Mouse (Mus musculus) heart, embryonic 16.5 days (tissue): ENCODE results near the gene Dpm3. TPM values are rescaled to one million over a fixed set of nuclear protein-coding genes. Genes with fewer than 3 reads are reported as not detected.
A peak's percentile ranks its signal among the peaks of the same experiment; 100 is the strongest.

Experiments used
- ATAC-seq: fragments of 200-750 bp; cut with Nextera tagmentation; replicated peaks from 2 replicates; pipeline ENCODE4 v1.8.0; 2017; ENCODE audit warnings: moderate number of reproducible peaks; ENCODE audit not compliant: insufficient read depth, low FRiP score; ENCODE audit errors: extremely low read depth
- H3K27ac ChIP-seq: fragments of 300-500 bp; sonication (generic); 2 replicates; pipeline ENCODE4 v1.5.1; 2014; ENCODE audit warnings: mild to moderate bottlenecking, low read length, control low read depth, moderate library complexity
- H3K27me3 ChIP-seq: fragments of 300-500 bp; sonication (generic); 2 replicates; pipeline ENCODE4 v1.6.1; 2014; ENCODE audit warnings: low read length, mixed read lengths; ENCODE audit not compliant: control insufficient read depth, insufficient read depth
- H3K36me3 ChIP-seq: fragments of 300-500 bp; sonication (generic); 2 replicates; pipeline ENCODE4 v1.6.1; 2014; ENCODE audit not compliant: control insufficient read depth, insufficient read depth
- H3K4me1 ChIP-seq: fragments of 300-500 bp; sonication (generic); 2 replicates; pipeline ENCODE4 v1.6.1; 2014; ENCODE audit warnings: low read length, mixed read lengths; ENCODE audit not compliant: control insufficient read depth, insufficient read depth
- H3K4me2 ChIP-seq: fragments of 300-500 bp; sonication (generic); 2 replicates; pipeline ENCODE4 v1.6.1; 2014; ENCODE audit warnings: low read depth, mild to moderate bottlenecking, control low read depth, low read length
- H3K4me3 ChIP-seq: fragments of 300-500 bp; sonication (generic); 2 replicates; pipeline ENCODE4 v1.5.1; 2014; ENCODE audit warnings: mild to moderate bottlenecking, control low read depth, low read length
- H3K9ac ChIP-seq: fragments of 300-500 bp; sonication (generic); 2 replicates; pipeline ENCODE4 v1.6.1; 2014; ENCODE audit warnings: low read length, control low read depth
- H3K9me3 ChIP-seq: fragments of 300-500 bp; sonication (generic); replicated peaks from 2 replicates; pipeline ENCODE4 v1.6.1; 2016; ENCODE audit warnings: low read length; ENCODE audit not compliant: control insufficient read depth
- WGBS: fragments of 180-500 bp; shearing (Covaris S2); extraction: QIAGEN DNeasy Blood & Tissue Kit; methylation state at CpG from one replicate; pipeline ENCODE4 v1.1.7; 2014; 5-methylcytosine and 5-hydroxymethylcytosine counted together
- polyA plus RNA-seq: library from polyadenylated mRNA; unstranded; fragments of >200 nt; fragmentation: Nextera tagmentation; extraction: Ambion mirVana; gene quantifications from 2 replicates; pipeline ENCODE4 v1.2.1, GENCODE M21; 2015

Gene Dpm3
- polyA plus RNA-seq, 1 experiment from 2014 or later: 65.3 TPM

GRCm38 (mm10) chr3:89304440-89304839 is 45.3 kb downstream of the Dpm3 start:
- 53% methylated on average over 6 of the region's 6 CpGs for WGBS
- ATAC-seq: no peak
- H3K36me3 ChIP-seq: no peaks in the 10 kb centered on the region
- H3K4me1 ChIP-seq: peaks cover 4% of the 10 kb centered on the region; the same call in 1 of the 2 replicates
- no peak overlapping the region for H3K4me2 ChIP-seq
- no peak overlapping the region for H3K27ac ChIP-seq
- no peak overlapping the region for H3K9ac ChIP-seq
- H3K9me3 ChIP-seq: no peaks in the 10 kb centered on the region
- H3K27me3 ChIP-seq: no peaks in the 10 kb centered on the region
- no peak overlapping the region for H3K4me3 ChIP-seq

- Histone ChIP-seq H3K4me2 (no peak overlapping the region), H3K27me3 (no peaks in the 10 kb centered on the region), H3K9ac (no peak overlapping the region), H3K36me3 (no peaks in the 10 kb centered on the region), H3K4me3 (no peak overlapping the region), H3K4me1 (peaks cover under 1% of the 10 kb centered on the region; the same call in 1 of the 2 replicates), H3K27ac (no peak overlapping the region), H3K9me3 (no peaks in the 10 kb centered on the region)
- no peak for ATAC-seq
- WGBS: 73% methylated on average over 4 of the region's 4 CpGs
Measured at GRCm38 (mm10) chr3:89305105-89305504, 45.9 kb downstream of the Dpm3 start.

GRCm38 (mm10) chr3:89305551-89306325 is 46.6 kb downstream of the Dpm3 start:
- no peak overlapping the region for H3K9ac ChIP-seq

GRCm38 (mm10) chr3:89308089-89308488 is 48.9 kb downstream of the Dpm3 start:
- no peaks in the 10 kb centered on the region for H3K9me3 ChIP-seq
- H3K27ac ChIP-seq: no peak overlapping the region
- H3K36me3 ChIP-seq: no peaks in the 10 kb centered on the region
- peak; percentile 59; the same call in 1 of the 2 replicates for ATAC-seq
- no peak overlapping the region for H3K4me2 ChIP-seq
- H3K4me3 ChIP-seq: no peak overlapping the region
- H3K4me1 ChIP-seq: no peaks in the 10 kb centered on the region
- 0 out of 2 replicates have a peak overlapping the region, but pooled peaks have one; percentile 29 for H3K9ac ChIP-seq
- WGBS: 2% methylated on average over 9 of the region's 9 CpGs
- no peaks in the 10 kb centered on the region for H3K27me3 ChIP-seq

More at GRCm38 (mm10) chr3:89305551-89306325, 46.6 kb downstream of the Dpm3 start:
- peak; percentile 18; the same call in 1 of the 2 replicates for ATAC-seq
- no peaks in the 10 kb centered on the region for H3K4me1 ChIP-seq
- no peak overlapping the region for H3K4me3 ChIP-seq
- WGBS: 65% methylated on average over 8 of the region's 8 CpGs
- H3K9me3 ChIP-seq: no peaks in the 10 kb centered on the region
- H3K4me2 ChIP-seq: no peak overlapping the region
- H3K27me3 ChIP-seq: no peaks in the 10 kb centered on the region
- no peak overlapping the region for H3K27ac ChIP-seq
- no peaks in the 10 kb centered on the region for H3K36me3 ChIP-seq

GRCm38 (mm10) chr3:89314340-89314739 is 55.2 kb downstream of the Dpm3 start:
- peaks cover 27% of the 10 kb centered on the region for H3K4me1 ChIP-seq
- H3K9ac ChIP-seq: no peak overlapping the region
- no peak overlapping the region for H3K27ac ChIP-seq
- no peaks in the 10 kb centered on the region for H3K36me3 ChIP-seq
- no peak overlapping the region for H3K4me3 ChIP-seq
- ATAC-seq: no peak
- H3K4me2 ChIP-seq: no peak overlapping the region
- H3K27me3 ChIP-seq: peaks cover 27% of the 10 kb centered on the region
- WGBS: 51% methylated on average over 5 of the region's 5 CpGs
- H3K9me3 ChIP-seq: no peaks in the 10 kb centered on the region

GRCm38 (mm10) chr3:89314791-89315190 is 55.6 kb downstream of the Dpm3 start:
- Histone ChIP-seq H3K4me2 (peak overlapping the region; percentile 75), H3K9ac (peak overlapping the region; percentile 61), H3K27ac (no peak overlapping the region), H3K36me3 (no peaks in the 10 kb centered on the region), H3K27me3 (peaks cover 31% of the 10 kb centered on the region), H3K4me3 (peak overlapping the region; percentile 49; the same call in 1 of the 2 replicates), H3K9me3 (no peaks in the 10 kb centered on the region), H3K4me1 (peaks cover 32% of the 10 kb centered on the region)
- WGBS: 30% methylated on average over 2 of the region's 2 CpGs
- ATAC-seq: 0 out of 2 replicates have a peak, but pooled peaks have one; percentile 12

- no peak overlapping the region for H3K27ac ChIP-seq
- peak overlapping the region; percentile 49 for H3K4me3 ChIP-seq
- peak; percentile 43 for ATAC-seq
- H3K4me2 ChIP-seq: peak overlapping the region; percentile 75
- peak overlapping the region; percentile 61 for H3K9ac ChIP-seq
- H3K4me1 ChIP-seq: peaks cover 36% of the 10 kb centered on the region
- WGBS: 12% methylated on average over 17 of the region's 26 CpGs
- no peaks in the 10 kb centered on the region for H3K9me3 ChIP-seq
- no peaks in the 10 kb centered on the region for H3K36me3 ChIP-seq
- H3K27me3 ChIP-seq: peaks cover 37% of the 10 kb centered on the region
Measured at GRCm38 (mm10) chr3:89315195-89315929, 56.2 kb downstream of the Dpm3 start.

- Histone ChIP-seq H3K4me1 (peaks cover 45% of the 10 kb centered on the region), H3K4me3 (peak overlapping the region; percentile 49), H3K27ac (no peak overlapping the region), H3K9ac (peak overlapping the region; percentile 50), H3K4me2 (peak overlapping the region; percentile 75), H3K27me3 (peaks cover 45% of the 10 kb centered on the region), H3K9me3 (no peaks in the 10 kb centered on the region), H3K36me3 (no peaks in the 10 kb centered on the region)
- ATAC-seq: no peak
- 15% methylated on average over 39 of the region's 40 CpGs for WGBS
Measured at GRCm38 (mm10) chr3:89315930-89316831, 57.0 kb downstream of the Dpm3 start.
